Mouse (Mus musculus) stomach, postnatal 0 days (tissue): Measurements from ENCODE around the gene Stk38.

Experiments used
- CTCF ChIP-seq: IDR thresholded peaks from 2 replicates; pipeline ENCODE4 v1.5.1; 2016; ENCODE audit warnings: antibody characterized with exemption, low read depth, mild to moderate bottlenecking, moderate library complexity
- EP300 ChIP-seq: optimal IDR thresholded peaks from 2 replicates; pipeline ENCODE3; 2016; ENCODE audit warnings: antibody characterized with exemption

GRCm38 (mm10) chr17:28991286-28991685 lies 16.5 kb downstream of the Stk38 start:
- TF ChIP-seq EP300 = no peak
- no peak for TF ChIP-seq CTCF
